8 mouse cellular contexts compared by ENCODE assay signal in the genomic region with DNA sequence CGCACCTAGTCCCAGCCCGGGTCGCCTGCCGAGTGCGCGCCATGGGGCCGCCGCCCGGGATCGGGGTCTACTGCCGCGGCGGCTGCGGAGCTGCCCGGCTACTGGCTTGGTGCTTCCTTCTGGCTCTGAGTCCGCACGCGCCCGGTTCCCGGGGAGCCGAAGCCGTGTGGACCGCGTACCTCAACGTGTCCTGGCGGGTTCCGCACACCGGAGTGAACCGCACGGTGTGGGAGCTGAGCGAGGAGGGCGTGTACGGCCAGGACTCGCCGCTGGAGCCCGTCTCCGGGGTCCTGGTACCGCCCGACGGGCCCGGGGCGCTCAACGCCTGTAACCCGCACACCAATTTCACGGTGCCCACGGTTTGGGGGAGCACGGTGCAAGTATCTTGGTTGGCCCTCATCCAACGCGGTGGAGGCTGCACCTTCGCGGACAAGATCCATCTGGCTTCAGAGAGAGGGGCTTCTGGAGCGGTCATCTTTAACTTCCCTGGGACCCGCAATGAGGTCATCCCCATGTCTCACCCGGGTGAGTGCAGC. TPM values are rescaled to one million over a fixed set of nuclear protein-coding genes. Genes with fewer than 3 reads are reported as not detected.
DNase-seq lines count a peak whose midpoint lies in the region; ATAC-seq and TF ChIP-seq lines count a peak whose summit lies in the region.

No protein-coding gene starts in this region.

- ATAC-seq in forebrain, embryonic 12.5 days (ENCODE audit: low FRiP score): no peak; the same call in none of the 2 replicates
- peak; percentile 71 for ATAC-seq in intestine, embryonic 16.5 days

- peak; percentile 2 to 7 for DNase-seq in layer of hippocampus, adult 8-10 months (ENCODE audit: low spot score in 2 of 2)
- DNase-seq in layer of hippocampus, postnatal 14 days (ENCODE audit: low spot score in 2 of 2): no peak
- DNase-seq in mesoderm, embryonic 11.5 days (ENCODE audit: low read depth, low spot score): peak; percentile 12
- no peak for DNase-seq in frontal cortex, postnatal 10 days (ENCODE audit: low spot score in 2 of 2)
- DNase-seq in adrenal gland, postnatal 10 days: no peak

- TF ChIP-seq CTCF in bone marrow, adult 2 months (IDR thresholded peaks at IDR 0.05; ENCODE audit: control insufficient read depth, insufficient read depth, low read length): no peak

- H3K4me2 ChIP-seq in forebrain, embryonic 12.5 days: peak overlapping the region; percentile 66
- H3K4me2 ChIP-seq in intestine, embryonic 16.5 days (ENCODE audit: low read depth, low read length): peak overlapping the region; percentile 60

- peaks cover 28% of the 10 kb centered on the region for H3K27me3 ChIP-seq in forebrain, embryonic 12.5 days
- no peaks in the 10 kb centered on the region; the same call in 1 of the 2 replicates for H3K27me3 ChIP-seq in intestine, embryonic 16.5 days (replicated peaks; ENCODE audit: control insufficient read depth, insufficient read depth, low read length)

- H3K36me3 ChIP-seq in forebrain, embryonic 12.5 days (replicated peaks): no peaks in the 10 kb centered on the region
- no peaks in the 10 kb centered on the region for H3K36me3 ChIP-seq in intestine, embryonic 16.5 days (ENCODE audit: control insufficient read depth, insufficient read depth, low read length)

- H3K4me3 ChIP-seq in bone marrow, adult 2 months (replicated peaks; ENCODE audit: control insufficient read depth, low read depth, low read length): peak overlapping the region; percentile 74
- peak overlapping the region; percentile 56 for H3K4me3 ChIP-seq in forebrain, embryonic 12.5 days (replicated peaks)
- peak overlapping the region; percentile 66 for H3K4me3 ChIP-seq in intestine, embryonic 16.5 days (ENCODE audit: low read length)

- WGBS in bone marrow, adult 2 months: 27% methylated on average over 54 of the region's 54 CpGs
- WGBS in forebrain, embryonic 12.5 days: 8% methylated on average over 48 of the region's 54 CpGs
- 17% methylated on average over 50 of the region's 54 CpGs for WGBS in intestine, embryonic 16.5 days

- TF ChIP-seq POLR2A in bone marrow, adult 2 months (IDR thresholded peaks at IDR 0.05; ENCODE audit: borderline replicate concordance, control insufficient read depth, low read depth, low read length): no peak

- no peaks in the 10 kb centered on the region for H3K4me1 ChIP-seq in bone marrow, adult 2 months (ENCODE audit: control insufficient read depth, insufficient read depth, low read length)
- H3K4me1 ChIP-seq in forebrain, embryonic 12.5 days: no peaks in the 10 kb centered on the region
- no peaks in the 10 kb centered on the region for H3K4me1 ChIP-seq in intestine, embryonic 16.5 days (ENCODE audit: control insufficient read depth, insufficient read depth, low read length)

- H3K9me3 ChIP-seq in forebrain, embryonic 12.5 days: no peaks in the 10 kb centered on the region
- no peaks in the 10 kb centered on the region for H3K9me3 ChIP-seq in intestine, embryonic 16.5 days (ENCODE audit: control insufficient read depth, low read length)

- no peak overlapping the region; the same call in 1 of the 2 replicates for H3K27ac ChIP-seq in bone marrow, adult 2 months (ENCODE audit: control insufficient read depth, insufficient read depth, low read depth, low read length, poor library complexity)
- H3K27ac ChIP-seq in forebrain, embryonic 12.5 days: no peak overlapping the region
- H3K27ac ChIP-seq in intestine, embryonic 16.5 days (ENCODE audit: low read length): peak overlapping the region; percentile 87

- H3K9ac ChIP-seq in forebrain, embryonic 12.5 days: peak overlapping the region; percentile 53
- H3K9ac ChIP-seq in intestine, embryonic 16.5 days (ENCODE audit: low read depth, low read length): peak overlapping the region; percentile 76

RNA-seq across cellular contexts. Expression of a gene that starts 47.7 kb away (rescaled TPM):
- 10 to 100 TPM; 21.6 to 33.8 (median 30.3) TPM for total RNA-seq in layer of hippocampus, adult 8-10 months (2022)
- 10 to 100 TPM; 21.7 to 25.3 TPM for total RNA-seq in layer of hippocampus, postnatal 14 days (2021)
- polyA plus RNA-seq in bone marrow, adult 2 months (2011; ENCODE audit: insufficient read depth, insufficient read length, low replicate concordance, missing spikeins): 0.47 and 2.5 TPM in 2 replicates
- polyA plus RNA-seq in forebrain, embryonic 12.5 days (2016; fragmentation: Nextera tagmentation; extraction: Ambion mirVana): 1.1 and 1.4 TPM in 2 replicates
- 134 and 159 TPM in 2 replicates for polyA plus RNA-seq in intestine, embryonic 16.5 days (2015; fragmentation: Nextera tagmentation; extraction: Ambion mirVana)
- total RNA-seq in adrenal gland, postnatal 10 days (2021): 10 to 100 TPM; 21.1 to 33.0 TPM

Comparison
In these comparisons a context has a peak if more than half of its experiments do, and no peak if none do; other contexts are left out.
1. DNase-seq: peak in layer of hippocampus, adult 8-10 months (2 of 2) and mesoderm, embryonic 11.5 days (single experiment); none in layer of hippocampus, postnatal 14 days (0 of 2), frontal cortex, postnatal 10 days (0 of 2) and adrenal gland, postnatal 10 days (single experiment).
2. Peak in every context shown above with its lines, with median percentiles within 50 percentile points of each other: H3K4me3 ChIP-seq.